Mouse (Mus musculus) testis, adult 2 months (tissue): ENCODE results near the gene Dhrs13. TPM values are rescaled to one million over a fixed set of nuclear protein-coding genes. Genes with fewer than 3 reads are reported as not detected.
A peak's percentile ranks its signal among the peaks of the same experiment; 100 is the strongest.

Experiments used
- H3K27ac ChIP-seq: fragments of 200-500 bp; 2 replicates; pipeline ENCODE4 v1.5.1; 2012; ENCODE audit warnings: low read depth, low read length; ENCODE audit not compliant: control insufficient read depth, insufficient read depth
- H3K27me3 ChIP-seq: fragments of 200-500 bp; 2 replicates; pipeline ENCODE4 v1.6.1; 2012; ENCODE audit warnings: mild to moderate bottlenecking, low read length, moderate library complexity; ENCODE audit not compliant: control insufficient read depth, insufficient read depth
- H3K36me3 ChIP-seq: fragments of 200-500 bp; 2 replicates; pipeline ENCODE4 v1.6.1; 2012; ENCODE audit warnings: mild to moderate bottlenecking, low read length; ENCODE audit not compliant: control insufficient read depth, insufficient read depth
- H3K4me1 ChIP-seq: fragments of 200-500 bp; 2 replicates; pipeline ENCODE4 v1.6.1; 2012; ENCODE audit warnings: low read length; ENCODE audit not compliant: control insufficient read depth, insufficient read depth
- H3K4me3 ChIP-seq: fragments of 200-500 bp; 2 replicates; pipeline ENCODE4 v1.5.1; 2012; ENCODE audit warnings: low read depth, mild to moderate bottlenecking, low read length, moderate library complexity, mixed read lengths; ENCODE audit not compliant: control insufficient read depth
- CTCF ChIP-seq: fragments of 200-500 bp; IDR thresholded peaks from 2 replicates; pipeline ENCODE4 v1.5.1; 2012; ENCODE audit warnings: low read depth, mild to moderate bottlenecking, inconsistent platforms, low read length, moderate library complexity; ENCODE audit not compliant: control insufficient read depth, insufficient read depth, insufficient replicate concordance
- POLR2A ChIP-seq: fragments of 200-500 bp; IDR thresholded peaks from 2 replicates; pipeline ENCODE4 v1.6.1; 2012; ENCODE audit warnings: low read depth, mild to moderate bottlenecking, inconsistent platforms, low read length, moderate library complexity; ENCODE audit not compliant: control insufficient read depth
- polyA plus RNA-seq: library from polyadenylated mRNA; depleted of rRNA; stranded (reverse); fragments of >200 nt; gene quantifications from 2 replicates; pipeline ENCODE4 v1.2.3, GENCODE M21; 2012; rRNA removed

Gene Dhrs13
- 4.9 and 5.1 TPM in 2 replicates for polyA plus RNA-seq

DNA sequence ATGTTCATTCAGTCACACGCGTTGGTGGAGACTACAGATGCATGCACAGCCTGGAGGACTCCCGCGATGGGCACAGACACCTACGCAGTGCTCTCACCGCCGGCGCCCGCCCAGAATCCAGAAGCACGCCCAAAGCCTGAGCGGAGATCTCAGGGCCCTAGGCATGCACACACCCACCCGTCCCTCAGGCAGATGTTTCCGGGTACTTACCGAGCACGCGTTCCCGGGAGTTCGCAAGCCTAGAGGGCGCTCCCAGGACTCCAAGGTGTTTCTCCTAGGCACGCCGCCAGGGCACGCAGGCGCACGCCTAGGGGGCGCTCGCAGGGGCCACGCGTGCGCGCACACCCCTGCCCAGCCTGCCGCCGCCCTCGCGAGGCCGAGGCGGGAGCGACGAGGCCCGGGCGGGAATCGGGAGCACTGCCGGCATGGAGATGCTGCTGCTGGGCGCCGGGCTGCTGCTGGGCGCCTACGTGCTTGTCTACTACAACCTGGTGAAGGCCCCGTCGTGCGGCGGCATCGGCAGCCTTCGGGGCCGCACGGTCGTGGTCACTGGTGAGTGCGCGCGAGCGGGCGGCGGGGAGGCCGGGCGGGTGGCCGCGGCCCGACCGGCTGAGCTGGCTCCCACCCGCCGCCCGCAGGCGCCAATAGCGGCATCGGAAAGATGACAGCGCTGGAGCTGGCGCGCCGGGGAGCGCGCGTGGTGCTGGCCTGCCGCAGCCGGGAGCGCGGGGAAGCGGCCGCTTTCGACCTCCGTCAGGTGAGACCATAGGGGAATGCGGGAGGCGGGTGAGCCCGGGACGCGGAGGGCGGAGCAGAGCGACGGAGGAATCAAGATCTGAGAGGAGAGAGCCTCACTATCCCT, at the start of gene Dhrs13:
Gene Dhrs13 (plus strand): TSS at position 334 of the 862 bp plus-strand sequence.
- TF ChIP-seq POLR2A (peak; percentile 35; the same call in 1 of the 2 replicates), CTCF (peak; percentile 49; the same call in 1 of the 2 replicates)
- Histone ChIP-seq H3K27me3 (no peaks in the 10 kb centered on the region), H3K36me3 (peaks cover 1% of the 10 kb centered on the region), H3K27ac (peak within 1 kb of the TSS; percentile 32; the same call in 1 of the 2 replicates), H3K4me1 (peaks cover 11% of the 10 kb centered on the region), H3K4me3 (peak within 1 kb of the TSS; percentile 88)

DNA sequence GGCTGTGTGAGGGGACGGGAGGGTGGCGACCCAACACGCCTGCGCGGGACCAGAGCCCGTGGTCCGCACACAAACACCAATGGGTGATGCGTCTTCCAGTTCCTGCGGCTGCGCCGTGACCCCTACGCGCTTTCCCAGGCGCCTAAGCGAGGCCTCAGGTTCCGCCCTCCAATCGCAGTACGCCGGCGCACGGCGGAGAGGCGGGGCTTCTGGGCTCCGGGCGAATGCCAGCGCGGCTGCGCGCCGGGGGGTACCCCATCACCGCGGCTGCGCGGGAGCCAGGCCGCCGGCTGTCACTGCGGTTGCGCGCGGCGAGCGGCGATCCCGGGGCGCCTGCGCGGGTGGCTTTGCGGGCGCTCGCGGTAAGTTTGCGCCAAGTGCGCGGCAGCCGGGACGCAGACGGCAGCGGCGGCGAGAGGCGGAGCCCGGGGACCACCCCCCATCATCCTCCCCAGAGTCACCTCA, 49.6 kb upstream of the Dhrs13 start, which contains the start of gene Phf12:
Gene Phf12 (plus strand): TSS at position 314 of the 465 bp plus-strand sequence.
- Histone ChIP-seq H3K4me1 (peaks cover 9% of the 10 kb centered on the region), H3K27ac (peak within 1 kb of the TSS; percentile 99), H3K4me3 (peak within 1 kb of the TSS; percentile 89), H3K36me3 (no peaks in the 10 kb centered on the region), H3K27me3 (no peaks in the 10 kb centered on the region)
- TF ChIP-seq POLR2A: peak; percentile 78
- TF ChIP-seq CTCF: no peak

DNA sequence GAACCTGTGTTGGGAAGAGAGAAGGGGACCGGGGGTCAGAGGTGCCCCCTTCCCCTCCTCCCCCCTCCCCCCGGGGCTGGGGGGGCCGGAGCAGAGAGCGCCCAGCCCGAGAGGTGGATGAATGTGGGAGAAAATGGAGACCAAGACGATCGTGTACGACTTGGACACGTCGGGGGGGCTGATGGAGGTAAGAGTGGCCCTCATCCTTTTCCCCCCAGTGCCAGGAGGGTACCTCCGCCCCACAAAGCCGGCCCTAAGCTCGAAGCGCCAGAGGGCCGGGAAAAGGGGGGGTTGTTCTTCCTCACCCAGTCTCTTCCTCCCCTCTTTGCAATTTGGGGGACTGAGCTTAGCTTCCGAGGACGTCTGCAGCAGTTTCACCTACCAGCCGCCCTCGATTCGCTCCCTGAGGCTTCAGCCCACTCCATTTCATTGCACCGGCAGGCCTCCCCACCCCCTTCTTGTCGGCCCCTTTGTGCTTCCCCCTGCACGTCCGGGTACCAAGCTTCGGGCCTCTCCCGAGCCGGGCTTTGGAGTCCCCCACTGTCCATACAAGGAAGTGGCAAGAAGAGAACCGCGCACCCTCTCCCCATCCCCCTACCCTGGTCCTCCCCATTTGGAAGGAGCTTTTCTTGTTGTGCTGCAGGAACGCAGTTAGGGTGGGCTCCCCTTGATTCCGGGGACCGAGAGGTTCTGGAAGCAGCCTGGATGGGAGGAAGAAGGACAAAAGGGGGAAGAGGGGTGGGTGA, 48.7 kb upstream of the Dhrs13 start:
- TF ChIP-seq POLR2A: no peak
- no peak for TF ChIP-seq CTCF
- no peaks in the 10 kb centered on the region for H3K36me3 ChIP-seq

DNA sequence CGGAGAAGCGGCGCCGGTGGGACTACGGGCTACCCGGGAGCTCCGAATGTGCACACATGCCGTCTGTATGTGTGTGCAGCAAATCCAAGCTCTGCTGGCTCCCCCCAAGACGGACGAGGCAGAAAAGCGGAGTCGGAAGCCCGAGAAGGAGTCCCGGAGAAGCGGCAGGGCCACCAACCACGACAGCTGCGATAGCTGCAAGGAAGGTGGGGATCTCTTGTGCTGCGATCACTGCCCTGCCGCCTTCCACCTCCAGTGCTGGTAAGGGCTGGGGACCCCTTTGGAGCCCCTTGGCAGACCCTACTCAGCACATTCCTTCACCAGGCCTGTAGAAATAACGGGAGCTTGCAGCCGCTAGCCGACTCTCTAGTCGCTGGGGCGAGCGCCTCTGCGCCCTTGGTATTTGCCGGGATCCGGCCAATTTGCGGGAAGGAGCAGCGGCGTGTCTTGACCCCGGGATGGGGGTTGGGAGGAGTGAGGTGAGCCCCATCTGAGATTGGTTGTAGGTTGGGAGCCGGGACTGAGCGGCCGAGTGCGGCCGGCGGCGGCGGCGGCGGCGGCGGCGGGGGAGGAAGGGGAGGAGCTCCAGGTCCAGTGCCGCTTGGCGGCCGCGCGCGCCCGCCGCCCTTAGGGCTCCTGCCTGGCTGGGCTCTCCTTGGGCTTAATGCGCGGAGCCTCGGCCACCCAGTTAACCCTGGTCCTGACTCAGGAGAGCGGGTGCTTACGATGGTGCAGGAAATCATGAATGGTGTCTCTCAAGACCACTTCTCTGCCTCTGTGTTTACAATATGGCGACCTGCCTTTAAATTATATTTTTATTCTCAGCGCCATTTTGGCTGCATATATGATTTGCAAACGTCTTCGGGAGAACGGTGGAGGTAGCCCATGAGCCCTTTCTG, 47.9 kb upstream of the Dhrs13 start:
- Histone ChIP-seq H3K27ac (peak overlapping the region; percentile 54), H3K27me3 (no peaks in the 10 kb centered on the region), H3K4me1 (peaks cover 9% of the 10 kb centered on the region), H3K36me3 (no peaks in the 10 kb centered on the region), H3K4me3 (peak overlapping the region; percentile 89)
- TF ChIP-seq POLR2A (peak; percentile 39; the same call in 1 of the 2 replicates), CTCF (no peak)

More for the DNA sequence above, 48.7 kb upstream of the Dhrs13 start:
- H3K27me3 ChIP-seq: no peaks in the 10 kb centered on the region
- H3K4me1 ChIP-seq: peaks cover 9% of the 10 kb centered on the region
- H3K4me3 ChIP-seq: peak overlapping the region; percentile 89
- H3K27ac ChIP-seq: peak overlapping the region; percentile 65

DNA sequence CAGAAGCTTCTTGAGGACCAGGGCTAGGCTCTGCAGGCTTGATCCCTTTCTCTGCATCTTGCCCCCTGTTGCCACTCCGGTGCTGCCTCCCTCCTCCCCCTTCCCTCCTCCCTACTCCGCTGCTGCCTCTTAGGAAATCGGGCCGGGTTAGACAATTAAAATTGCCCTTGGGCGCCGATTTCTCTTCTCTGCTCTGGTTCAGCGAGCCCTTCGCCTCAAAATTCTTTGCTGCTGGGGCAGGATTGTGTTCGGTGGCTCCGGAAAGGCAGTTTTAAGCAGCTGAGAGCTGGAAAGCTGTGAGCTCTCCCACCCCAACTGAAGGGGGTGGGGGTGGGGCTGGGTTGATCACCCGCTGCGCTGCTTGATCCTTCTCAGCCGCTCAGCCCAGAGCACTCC, 47.2 kb upstream of the Dhrs13 start:
- H3K27ac ChIP-seq: peak overlapping the region; percentile 54
- TF ChIP-seq CTCF (no peak), POLR2A (no peak)
- H3K36me3 ChIP-seq: no peaks in the 10 kb centered on the region; the same call in 1 of the 2 replicates
- peaks cover 9% of the 10 kb centered on the region for H3K4me1 ChIP-seq
- peak overlapping the region; percentile 89 for H3K4me3 ChIP-seq
- H3K27me3 ChIP-seq: no peaks in the 10 kb centered on the region

DNA sequence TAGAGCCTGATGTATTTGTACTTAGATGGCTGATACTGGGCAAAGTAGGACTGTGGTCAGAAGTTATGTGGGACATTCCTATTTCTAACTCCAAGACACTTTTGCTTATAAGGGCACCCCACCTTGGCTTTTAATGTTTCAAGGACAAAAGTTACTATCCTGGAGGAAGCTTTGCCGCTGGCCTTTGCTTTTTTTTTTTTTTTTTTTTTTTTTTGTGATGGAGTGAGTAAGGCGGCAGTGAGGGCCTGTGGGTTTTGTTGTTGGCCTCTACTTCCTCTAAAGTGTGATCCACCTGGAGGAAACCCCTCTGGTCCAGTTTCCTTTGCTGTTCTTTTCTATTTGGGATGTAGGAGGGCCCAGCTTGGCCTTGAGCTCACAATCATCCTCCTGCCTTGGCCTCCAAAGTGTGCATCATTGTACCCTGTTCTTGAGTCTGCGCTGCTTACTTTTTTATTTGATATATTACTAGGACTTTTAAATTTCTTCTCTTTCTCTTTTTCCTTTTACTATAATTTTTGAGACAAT, 46.5 kb upstream of the Dhrs13 start:
- Histone ChIP-seq H3K4me3 (no peak overlapping the region), H3K36me3 (no peaks in the 10 kb centered on the region; the same call in 1 of the 2 replicates), H3K27me3 (no peaks in the 10 kb centered on the region), H3K4me1 (peaks cover 9% of the 10 kb centered on the region), H3K27ac (no peak overlapping the region)
- TF ChIP-seq POLR2A: no peak
- TF ChIP-seq CTCF: no peak
